Mouse (Mus musculus): Measurements from ENCODE around the gene Zic1. TPM values are rescaled to one million over a fixed set of nuclear protein-coding genes. Genes with fewer than 3 reads are reported as not detected.

Gene Zic1
- polyA plus RNA-seq, 1 experiment = 26.3 TPM

GRCm38 (mm10) chr9:91363011-91363730 is 2.4 kb downstream of the Zic1 start:
- TF ChIP-seq CTCF (IDR thresholded peaks at IDR 0.05; ENCODE audit: extremely low read depth, insufficient read depth, low read length) (no peak), POLR2A (IDR thresholded peaks at IDR 0.05; ENCODE audit: extremely low read depth, insufficient read depth, low read length) (no peak)
- no peak overlapping the region; the same call in 1 of the 2 replicates for H3K4me3 ChIP-seq (ENCODE audit: insufficient read depth, low read length)
- no peaks in the 10 kb centered on the region for H3K4me1 ChIP-seq (ENCODE audit: control insufficient read depth, insufficient read depth, low read length)
- H3K27ac ChIP-seq (ENCODE audit: insufficient read depth, low read length) = no peak overlapping the region

- Histone ChIP-seq H3K4me3 (ENCODE audit: insufficient read depth, low read length) (peak within 1 kb of the TSS; percentile 8; the same call in 1 of the 2 replicates), H3K27ac (ENCODE audit: insufficient read depth, low read length) (no peak within 1 kb of the TSS), H3K4me1 (ENCODE audit: control insufficient read depth, insufficient read depth, low read length) (no peaks in the 10 kb centered on the region)
- TF ChIP-seq CTCF (IDR thresholded peaks at IDR 0.05; ENCODE audit: extremely low read depth, insufficient read depth, low read length) (no peak), POLR2A (IDR thresholded peaks at IDR 0.05; ENCODE audit: extremely low read depth, insufficient read depth, low read length) (no peak)
Observed at GRCm38 (mm10) chr9:91361856-91362601, 3.6 kb downstream of the Zic1 start, which contains the start of gene Zic4. Gene Zic4 (plus strand): TSS chr9:91362413.

DNA sequence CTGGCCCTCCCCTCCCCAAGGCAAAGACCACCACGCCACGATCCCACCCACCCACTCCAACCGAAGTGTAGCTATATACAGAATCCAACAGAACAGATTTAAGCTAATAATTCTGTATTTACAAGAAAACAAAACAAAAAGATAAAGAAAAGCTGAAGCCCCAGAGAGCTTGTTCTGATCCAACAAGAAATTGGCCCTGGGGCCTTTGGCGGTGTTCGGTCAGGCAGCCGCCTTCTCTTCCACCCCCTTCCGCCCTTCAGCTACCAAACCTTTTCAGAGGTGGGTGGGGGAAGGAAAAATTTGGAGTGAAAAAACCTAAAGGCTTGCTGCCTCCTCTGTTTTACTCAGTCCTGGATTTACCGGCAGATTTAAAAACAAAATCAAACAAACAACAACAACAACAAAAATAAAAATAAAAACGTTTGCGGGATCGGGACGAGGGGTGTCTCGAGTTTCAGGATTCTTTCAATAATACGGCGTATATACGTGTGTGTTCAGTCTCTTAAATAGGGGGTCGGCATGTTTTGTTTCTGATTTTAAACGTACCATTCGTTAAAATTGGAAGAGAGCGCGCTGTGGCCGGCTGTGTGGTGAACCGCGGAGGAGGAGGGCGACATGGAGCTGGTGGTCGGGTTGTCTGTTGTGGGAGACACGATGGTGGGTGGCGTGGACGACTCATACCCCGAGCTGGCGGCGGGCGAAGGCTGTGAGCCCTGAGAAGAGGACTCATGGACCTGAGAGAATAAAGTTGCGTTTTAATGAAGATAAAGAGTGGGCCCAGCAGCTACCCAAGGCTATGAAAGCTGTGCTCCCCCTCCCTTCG is 4.4 kb downstream of the Zic1 start:
- TF ChIP-seq CTCF (IDR thresholded peaks at IDR 0.05; ENCODE audit: extremely low read depth, insufficient read depth, low read length) (no peak), POLR2A (IDR thresholded peaks at IDR 0.05; ENCODE audit: extremely low read depth, insufficient read depth, low read length) (no peak)
- H3K4me1 ChIP-seq (ENCODE audit: control insufficient read depth, insufficient read depth, low read length) = no peaks in the 10 kb centered on the region
- H3K27ac ChIP-seq (ENCODE audit: insufficient read depth, low read length) = no peak overlapping the region
- no peak overlapping the region for H3K4me3 ChIP-seq (ENCODE audit: insufficient read depth, low read length)

- Histone ChIP-seq H3K4me1 (ENCODE audit: control insufficient read depth, insufficient read depth, low read length) (no peaks in the 10 kb centered on the region), H3K4me3 (ENCODE audit: insufficient read depth, low read length) (no peak overlapping the region), H3K27ac (ENCODE audit: insufficient read depth, low read length) (no peak overlapping the region)
- TF ChIP-seq CTCF (IDR thresholded peaks at IDR 0.05; ENCODE audit: extremely low read depth, insufficient read depth, low read length) = no peak
Observed at GRCm38 (mm10) chr9:91360151-91361032, 5.2 kb downstream of the Zic1 start.

- Histone ChIP-seq H3K27ac (ENCODE audit: insufficient read depth, low read length) (no peak overlapping the region), H3K4me3 (ENCODE audit: insufficient read depth, low read length) (no peak overlapping the region), H3K4me1 (ENCODE audit: control insufficient read depth, insufficient read depth, low read length) (no peaks in the 10 kb centered on the region)
- no peak for TF ChIP-seq POLR2A (IDR thresholded peaks at IDR 0.05; ENCODE audit: extremely low read depth, insufficient read depth, low read length)
- TF ChIP-seq CTCF (IDR thresholded peaks at IDR 0.05; ENCODE audit: extremely low read depth, insufficient read depth, low read length) = no peak
Observed at GRCm38 (mm10) chr9:91358851-91359687, 6.5 kb downstream of the Zic1 start.

- H3K4me1 ChIP-seq (ENCODE audit: control insufficient read depth, insufficient read depth, low read length) = no peaks in the 10 kb centered on the region
- TF ChIP-seq CTCF (IDR thresholded peaks at IDR 0.05; ENCODE audit: extremely low read depth, insufficient read depth, low read length) (no peak), POLR2A (IDR thresholded peaks at IDR 0.05; ENCODE audit: extremely low read depth, insufficient read depth, low read length) (no peak)
- no peak overlapping the region for H3K27ac ChIP-seq (ENCODE audit: insufficient read depth, low read length)
- no peak overlapping the region for H3K4me3 ChIP-seq (ENCODE audit: insufficient read depth, low read length)
Observed at GRCm38 (mm10) chr9:91357321-91357720, 8.3 kb downstream of the Zic1 start.

- Histone ChIP-seq H3K27ac (ENCODE audit: insufficient read depth, low read length) (no peak overlapping the region), H3K4me1 (ENCODE audit: control insufficient read depth, insufficient read depth, low read length) (no peaks in the 10 kb centered on the region), H3K4me3 (ENCODE audit: insufficient read depth, low read length) (no peak overlapping the region)
- no peak for TF ChIP-seq POLR2A (IDR thresholded peaks at IDR 0.05; ENCODE audit: extremely low read depth, insufficient read depth, low read length)
- TF ChIP-seq CTCF (IDR thresholded peaks at IDR 0.05; ENCODE audit: extremely low read depth, insufficient read depth, low read length) = no peak
Observed at GRCm38 (mm10) chr9:91356353-91356740, 9.3 kb downstream of the Zic1 start.

DNA sequence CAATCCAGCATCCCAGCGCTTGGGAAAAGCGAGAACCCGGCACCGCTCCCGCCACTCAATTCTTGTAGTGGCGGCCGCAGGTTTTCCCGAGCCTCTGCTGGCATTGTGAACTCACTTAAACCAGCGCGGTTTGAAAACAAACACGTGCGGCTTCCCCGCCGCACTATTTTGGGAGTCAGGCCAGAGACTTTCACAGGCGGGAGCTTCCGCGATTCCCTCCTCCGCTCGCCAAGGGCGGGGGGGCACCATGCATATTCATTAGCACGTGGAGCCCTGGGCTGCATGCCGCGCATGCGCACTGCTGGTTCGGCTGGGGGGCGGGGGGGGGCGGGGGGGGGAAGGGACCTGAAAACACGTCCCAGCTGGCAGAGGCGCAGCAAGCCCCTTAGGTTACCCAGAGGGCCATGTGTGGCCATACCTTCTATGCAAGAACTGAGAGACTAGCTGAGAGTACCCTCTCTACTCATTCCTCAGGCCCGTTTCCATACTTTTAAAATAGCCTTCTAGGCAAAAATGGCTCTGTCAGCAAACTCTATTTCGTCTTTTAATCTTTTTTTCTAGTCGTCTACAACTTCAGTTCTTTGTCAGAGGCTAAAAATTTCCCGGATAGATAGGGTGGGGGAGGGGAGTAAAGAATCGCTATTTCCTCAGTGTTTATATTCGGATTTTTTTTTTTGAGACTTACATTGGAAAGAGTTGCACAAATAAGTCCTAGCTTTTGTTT is 9.8 kb downstream of the Zic1 start:
- no peak for TF ChIP-seq CTCF (IDR thresholded peaks at IDR 0.05; ENCODE audit: extremely low read depth, insufficient read depth, low read length)
- TF ChIP-seq POLR2A (IDR thresholded peaks at IDR 0.05; ENCODE audit: extremely low read depth, insufficient read depth, low read length) = no peak

More for the DNA sequence above, 9.8 kb downstream of the Zic1 start:
- no peak overlapping the region for H3K4me3 ChIP-seq (ENCODE audit: insufficient read depth, low read length)
- H3K4me1 ChIP-seq (ENCODE audit: control insufficient read depth, insufficient read depth, low read length) = no peaks in the 10 kb centered on the region
- no peak overlapping the region for H3K27ac ChIP-seq (ENCODE audit: insufficient read depth, low read length)

Measured in cortical plate, adult 2 months (tissue).